Mouse (Mus musculus) layer of hippocampus, adult 9-11 months (tissue): Measurements from ENCODE around the gene Cirbp.
"Not testable (repeated sequence)": the region's sequence is repeated elsewhere in the genome, so short reads cannot be mapped to it uniquely, and the experiment has no call there.

Experiments
- DNase-seq: peaks from one replicate; pipeline ENCODE4 v3.0.0; 2022

Cirbp gene

GRCm38 (mm10) chr10:80179068-80180051 is 13.6 kb downstream of the Cirbp start, which contains the start of gene Efna2:
Gene Efna2, plus strand, starts transcription at chr10:80179482.
- no peak for DNase-seq

DNA sequence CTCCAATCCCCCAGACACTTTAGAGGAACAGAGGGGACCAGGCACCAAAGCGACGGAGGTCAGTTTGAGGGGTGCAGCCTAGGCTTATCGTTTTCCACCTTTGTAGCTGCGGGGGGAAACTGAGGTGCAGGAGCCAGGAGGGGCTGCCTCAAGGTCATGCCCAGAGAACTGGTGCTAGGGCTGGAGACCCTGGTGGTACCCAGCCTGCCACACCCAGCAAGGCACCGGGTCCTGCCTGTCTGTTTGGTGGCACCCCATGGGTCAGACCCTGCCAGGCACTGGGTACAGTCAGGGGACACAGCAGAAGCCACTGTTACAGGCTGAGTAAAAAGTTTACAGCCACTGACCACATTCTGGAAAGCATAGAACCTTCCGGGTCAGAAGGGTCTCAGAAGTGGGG is 14.5 kb downstream of the Cirbp start:
- DNase-seq = no peak

DNA sequence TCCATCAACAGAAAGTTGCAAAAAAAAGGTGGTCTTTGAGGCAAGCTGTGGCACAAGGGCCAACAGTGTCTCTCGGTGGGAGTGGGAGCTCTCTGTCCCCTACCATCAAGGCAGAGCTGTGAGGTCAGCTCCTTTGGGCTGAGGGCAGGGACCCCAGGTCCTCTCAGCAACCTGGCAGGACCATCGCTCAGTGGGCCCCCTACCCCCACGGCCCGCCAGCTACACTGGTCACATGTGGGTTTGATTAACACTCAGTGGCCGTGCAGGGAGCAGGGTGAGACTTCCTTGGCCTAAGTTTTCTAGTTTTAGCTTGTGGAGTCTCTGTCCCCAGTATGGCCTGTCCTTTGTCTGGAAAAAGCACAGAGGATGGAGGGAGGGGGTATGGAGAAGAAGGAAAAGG is 15.0 kb downstream of the Cirbp start:
- DNase-seq = no peak

DNA sequence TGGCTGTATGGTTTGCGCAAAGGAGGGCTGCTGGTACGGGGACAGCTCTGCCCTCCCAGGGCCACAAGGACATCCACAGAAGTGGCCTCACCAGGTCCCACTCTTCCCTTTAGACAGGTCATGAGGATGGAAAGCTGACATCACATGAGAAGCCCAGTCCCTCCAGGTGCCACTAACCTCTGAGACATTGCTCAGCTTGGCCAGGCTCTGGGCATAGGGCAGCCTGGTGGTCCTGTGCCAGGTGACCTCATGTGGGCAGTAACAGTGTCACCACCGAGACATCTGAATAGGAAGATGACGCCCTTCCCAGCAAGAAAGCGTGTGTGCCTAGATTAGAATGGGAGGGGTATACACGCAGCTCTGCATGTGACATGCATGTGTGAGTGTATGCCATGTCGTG is 16.8 kb downstream of the Cirbp start:
- DNase-seq = no peak

DNA sequence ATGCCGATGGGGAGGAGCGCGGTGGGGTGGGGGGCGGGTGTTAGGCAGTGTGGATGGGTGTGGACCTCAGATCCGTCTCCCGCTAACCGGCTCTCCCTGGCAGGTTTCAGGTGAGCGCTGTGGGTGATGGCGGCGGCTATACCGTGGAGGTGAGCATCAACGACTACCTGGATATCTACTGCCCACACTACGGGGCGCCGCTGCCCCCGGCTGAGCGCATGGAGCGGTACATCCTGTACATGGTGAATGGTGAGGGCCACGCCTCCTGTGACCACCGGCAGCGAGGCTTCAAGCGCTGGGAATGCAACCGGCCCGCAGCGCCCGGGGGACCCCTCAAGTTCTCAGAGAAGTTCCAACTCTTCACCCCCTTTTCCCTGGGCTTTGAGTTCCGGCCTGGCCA is 20.9 kb downstream of the Cirbp start:
- no peak for DNase-seq

DNA sequence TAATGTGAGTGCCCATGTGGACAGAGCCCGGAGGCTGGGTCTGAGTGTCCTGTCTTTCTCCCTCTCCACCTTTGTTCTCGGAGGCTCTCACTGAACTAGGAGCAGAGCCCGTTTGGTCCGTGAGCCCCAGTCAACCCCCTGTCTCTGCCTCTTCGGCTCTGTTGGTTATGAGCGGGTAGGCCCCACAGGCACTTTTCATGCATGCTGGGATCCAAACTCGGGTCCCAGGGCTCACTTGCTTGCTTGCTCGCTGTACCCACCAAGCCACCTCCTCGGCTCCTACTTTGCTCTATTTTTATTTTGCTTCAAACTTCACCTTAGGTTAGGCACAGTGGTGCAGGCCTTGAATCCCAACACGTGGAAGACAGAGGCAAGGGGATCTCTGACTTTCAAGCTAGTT is 22.0 kb downstream of the Cirbp start:
- DNase-seq = no peak

GRCm38 (mm10) chr10:80188453-80189024 is 22.8 kb downstream of the Cirbp start:
- no peak for DNase-seq

DNA sequence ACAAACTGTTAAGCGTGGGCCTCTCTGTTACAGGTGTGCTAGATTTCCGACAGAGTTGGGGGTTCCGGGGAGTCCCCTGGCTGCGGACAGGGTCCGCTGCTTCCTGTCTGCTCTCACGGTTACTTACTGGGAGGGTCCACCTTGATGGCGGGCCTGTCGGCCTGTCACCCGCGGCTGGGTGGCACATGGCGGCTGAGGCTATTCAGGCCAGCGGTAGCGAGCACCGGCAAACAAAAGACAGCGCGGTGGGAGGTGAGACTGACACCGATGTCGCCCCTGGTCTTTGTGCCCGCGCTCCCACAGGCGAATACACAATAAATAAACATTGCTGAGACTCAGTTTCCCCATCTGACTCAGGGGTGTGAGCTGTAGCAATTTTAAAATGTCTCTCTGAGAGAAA is 24.2 kb downstream of the Cirbp start:
- DNase-seq = no peak

- DNase-seq = peak; percentile 45
Observed at GRCm38 (mm10) chr10:80190491-80191051, 24.8 kb downstream of the Cirbp start.

DNA sequence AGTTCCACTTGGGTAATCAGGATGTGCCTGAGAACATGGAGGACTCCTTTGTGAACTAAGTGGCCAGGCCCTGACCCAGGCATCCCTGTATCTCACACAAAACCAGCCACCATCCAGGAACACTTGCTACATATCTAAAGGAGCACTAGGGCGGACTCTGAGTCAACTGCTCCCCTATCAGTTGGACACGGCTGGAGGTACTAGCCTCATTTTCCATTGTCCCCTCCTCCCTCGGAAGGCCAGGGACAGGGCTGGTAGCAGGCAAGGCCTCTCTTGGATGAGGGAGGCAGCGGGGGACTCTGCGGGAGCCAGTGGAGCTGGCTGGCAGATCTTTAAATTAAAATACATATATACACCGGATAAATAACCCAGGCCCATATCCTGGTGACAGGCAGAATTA is 28.2 kb downstream of the Cirbp start:
- no peak for DNase-seq

GRCm38 (mm10) chr10:80194441-80194840 is 28.7 kb downstream of the Cirbp start:
- DNase-seq = no peak

DNA sequence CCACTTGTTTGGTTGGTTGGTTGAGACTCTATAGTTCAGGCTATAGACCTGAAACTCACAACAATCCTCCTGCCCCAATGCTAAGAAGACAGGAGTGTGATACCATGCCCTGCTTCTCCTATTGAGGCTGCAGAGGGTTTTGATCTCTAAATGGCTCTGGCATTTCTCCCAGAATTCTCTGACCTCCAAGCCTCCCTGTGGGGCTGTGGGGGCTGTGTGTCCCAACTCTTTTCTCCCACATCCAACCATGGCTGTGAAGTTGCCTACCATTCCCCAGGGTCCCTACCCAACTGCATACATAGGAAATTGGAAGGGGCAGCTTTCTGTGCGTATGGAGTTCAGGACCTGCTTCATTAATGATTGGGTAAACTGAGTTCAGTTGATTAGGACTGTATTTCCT is 30.4 kb downstream of the Cirbp start:
- no peak for DNase-seq

DNA sequence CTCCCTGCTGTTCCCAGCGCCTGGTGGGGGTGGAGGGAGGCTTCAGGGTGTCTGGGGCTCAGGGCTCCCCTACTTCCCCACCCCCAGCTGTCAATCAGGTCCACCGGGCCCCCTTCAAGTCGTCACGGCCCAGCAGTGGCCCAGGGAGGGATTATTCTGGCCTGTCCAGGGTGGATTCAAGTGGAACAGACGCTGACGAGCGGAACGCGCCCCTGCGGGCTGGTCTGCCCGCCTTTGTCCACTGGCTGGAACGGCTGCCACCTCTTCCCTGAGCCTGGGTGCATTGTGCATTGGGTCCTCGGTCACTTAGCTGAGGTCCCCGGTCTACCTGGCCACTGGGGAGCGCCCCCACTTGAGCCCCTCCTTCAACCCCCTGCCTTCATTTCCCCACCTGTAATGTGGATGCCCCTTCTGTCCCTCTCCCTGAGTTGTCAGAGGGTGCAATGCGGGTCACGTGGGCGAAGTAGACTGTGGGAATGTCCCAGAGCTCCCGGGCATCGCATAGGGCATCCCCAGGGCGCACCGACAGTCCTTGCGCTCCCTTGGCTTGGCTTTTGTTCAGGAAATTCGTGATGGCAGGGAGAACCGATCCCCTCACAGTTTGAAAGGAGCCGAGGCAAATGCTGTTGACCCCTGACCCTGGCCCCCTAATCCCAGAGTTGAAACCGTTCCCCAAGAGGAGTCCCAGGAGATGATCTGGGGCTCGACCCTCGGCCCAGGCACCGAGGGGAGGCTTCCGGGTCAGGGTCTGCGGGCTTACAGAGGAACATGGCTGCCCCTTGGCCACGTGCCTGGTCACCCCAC is 31.2 kb downstream of the Cirbp start:
- DNase-seq = no peak

GRCm38 (mm10) chr10:80199440-80200008 is 33.7 kb downstream of the Cirbp start:
- DNase-seq = peak; percentile 85

- no peak for DNase-seq
Observed at GRCm38 (mm10) chr10:80200485-80200884, 34.7 kb downstream of the Cirbp start.

- no peak for DNase-seq
Observed at GRCm38 (mm10) chr10:80204055-80204454, 38.3 kb downstream of the Cirbp start.

GRCm38 (mm10) chr10:80207201-80207600 is 41.4 kb downstream of the Cirbp start:
- DNase-seq = no peak

DNA sequence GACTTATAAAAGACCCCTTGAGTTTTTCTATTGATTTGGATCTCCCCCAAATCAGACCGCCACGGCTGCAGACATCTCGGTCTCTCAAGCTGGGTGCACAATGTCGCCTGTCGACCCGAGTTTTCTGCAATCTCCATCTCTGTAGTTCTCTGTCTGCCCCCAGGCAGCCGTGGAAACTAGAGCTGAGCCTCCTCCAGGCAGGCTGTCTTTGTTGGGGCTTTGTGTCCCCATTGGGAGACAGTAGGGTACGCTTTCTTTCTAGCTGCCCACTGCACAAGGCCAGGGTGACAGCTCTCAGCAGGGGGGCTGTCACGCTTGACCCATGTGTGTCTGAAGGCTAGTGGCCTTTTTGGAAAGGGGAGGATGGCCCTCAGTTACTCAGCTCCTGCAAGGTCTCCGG is 41.9 kb downstream of the Cirbp start:
- no peak for DNase-seq

DNA sequence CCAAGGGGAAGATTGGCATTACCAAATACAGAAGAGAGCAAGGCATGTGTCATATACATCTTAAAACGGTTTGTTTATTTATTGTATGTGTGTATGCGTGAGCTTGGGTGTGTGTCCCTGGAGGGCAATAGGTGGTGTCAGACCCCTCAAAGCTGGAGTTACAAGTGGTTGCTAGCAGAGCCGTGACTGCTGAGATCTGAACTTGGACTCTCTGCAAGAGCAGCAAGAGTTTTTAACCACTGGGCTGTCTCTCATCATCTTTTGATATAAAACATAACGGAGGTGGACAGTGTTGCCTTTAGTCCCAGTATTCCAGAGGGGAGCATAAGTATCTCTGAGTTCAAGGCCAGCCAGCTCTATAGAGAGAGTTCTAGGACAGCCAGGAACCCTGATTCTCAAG is 42.5 kb downstream of the Cirbp start:
- DNase-seq = no peak

GRCm38 (mm10) chr10:80208841-80209371 is 43.1 kb downstream of the Cirbp start:
- no peak for DNase-seq

DNA sequence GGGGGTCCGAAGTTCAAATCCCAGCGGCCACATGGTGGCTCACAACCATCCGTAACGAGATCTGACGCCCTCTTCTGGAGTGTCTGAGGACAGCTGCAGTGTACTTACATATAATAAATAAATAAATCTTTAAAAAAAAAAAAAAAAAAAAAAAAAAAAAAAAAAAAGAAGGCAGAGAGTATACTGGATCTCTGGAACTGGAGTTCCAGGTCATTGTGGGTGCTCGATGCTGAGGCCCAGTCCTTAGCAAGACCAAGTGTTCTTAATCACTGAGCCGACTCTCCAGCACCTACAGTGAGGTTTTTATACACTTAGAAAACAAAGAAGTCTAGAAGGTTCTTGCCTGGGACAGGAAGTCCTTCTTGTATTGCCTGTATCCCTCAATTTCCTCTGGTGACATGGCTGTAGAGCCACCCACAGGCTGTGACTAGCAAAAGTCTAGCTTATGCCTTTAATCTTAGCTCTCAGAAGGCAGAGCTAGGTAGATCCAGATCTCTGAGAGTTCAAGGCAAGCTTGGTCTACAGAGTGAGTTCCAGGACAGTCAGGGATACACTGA is 45.8 kb downstream of the Cirbp start:
- not testable (repeated sequence) for DNase-seq
